Mouse (Mus musculus) thymus, adult 2 months (tissue): Measurements from ENCODE around the gene Frg2f1.

Experiments used
- CTCF ChIP-seq: fragments of 200-500 bp; IDR thresholded peaks from 2 replicates; pipeline ENCODE4 v1.5.1; 2012; ENCODE audit warnings: mild to moderate bottlenecking, control low read depth, low read length, moderate library complexity, borderline replicate concordance; ENCODE audit not compliant: control insufficient read depth, poor library complexity, insufficient read depth; ENCODE audit errors: extremely low read depth
- POLR2A ChIP-seq: fragments of 200-500 bp; IDR thresholded peaks from 2 replicates; pipeline ENCODE4 v1.6.1; 2012; ENCODE audit warnings: mild to moderate bottlenecking, low read length, control low read depth, moderate library complexity; ENCODE audit not compliant: control insufficient read depth, poor library complexity, insufficient read depth; ENCODE audit errors: extremely low read depth

DNA sequence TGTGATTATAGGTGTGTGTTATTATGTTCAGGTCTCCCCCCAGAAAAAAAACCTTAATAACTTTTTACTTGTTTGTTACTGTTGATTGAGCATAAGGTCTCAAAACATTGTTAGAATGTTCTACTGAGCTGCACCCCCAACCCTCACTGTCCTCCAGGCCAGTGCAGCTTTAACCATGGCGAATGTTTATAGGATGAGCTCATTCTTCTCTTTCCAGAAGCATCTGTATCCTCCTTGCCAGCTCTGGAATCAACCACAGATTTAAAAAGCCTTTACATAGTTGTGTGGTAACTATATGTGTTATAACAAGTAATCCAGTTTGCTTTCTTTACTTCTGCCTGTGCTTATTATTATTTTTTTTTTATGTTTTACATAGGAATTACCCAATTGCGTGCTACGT is 36.1 kb upstream of the Frg2f1 start:
- TF ChIP-seq POLR2A (no peak), CTCF (no peak)
